Mouse (Mus musculus) testis, postnatal 14 days (tissue): ENCODE measurements around the gene Ttc39b.

Source experiments
- DNase-seq: peaks from one replicate; pipeline ENCODE4 v3.0.0; 2021; ENCODE audit warnings: low spot score

Gene Ttc39b

GRCm38 (mm10) chr4:83228664-83229283 lies 95.3 kb downstream of the Ttc39b start:
- DNase-seq = no peak

- no peak for DNase-seq
Measured at GRCm38 (mm10) chr4:83228073-83228472, 96.0 kb downstream of the Ttc39b start.

DNA sequence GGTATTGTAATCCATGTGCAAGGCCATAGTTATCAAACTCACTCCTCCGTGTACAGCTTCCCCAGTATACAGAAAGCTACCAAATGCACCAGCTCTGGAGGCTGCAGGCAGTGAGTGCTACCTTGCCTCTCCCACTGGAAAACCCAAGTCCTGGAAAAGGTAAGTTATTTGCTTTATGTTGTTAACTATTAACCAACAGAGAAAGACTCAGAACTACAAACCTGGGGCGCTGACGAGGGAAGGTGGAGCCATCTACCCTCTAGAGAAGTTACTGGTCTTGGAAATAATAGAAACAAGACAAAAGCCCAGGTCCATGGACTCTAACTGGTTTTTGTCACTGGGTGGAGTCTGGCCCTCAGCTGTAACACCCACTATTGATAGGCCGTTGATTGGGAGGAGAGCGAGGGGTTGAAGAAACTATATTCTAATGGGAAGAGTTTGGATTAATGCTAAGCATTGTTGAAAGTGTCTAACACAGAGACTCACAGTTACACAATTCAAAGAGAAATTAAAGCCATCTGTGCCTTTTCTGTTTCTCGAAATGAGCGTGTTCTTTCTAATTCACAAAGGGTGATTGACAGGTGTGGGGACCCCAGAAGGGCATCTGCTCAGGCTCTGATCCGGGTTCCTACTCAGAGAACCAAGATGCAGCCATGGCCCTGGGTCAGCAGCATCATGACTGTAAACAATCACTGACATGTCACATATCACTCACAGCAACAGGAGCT lies 98.3 kb downstream of the Ttc39b start:
- DNase-seq = no peak

DNA sequence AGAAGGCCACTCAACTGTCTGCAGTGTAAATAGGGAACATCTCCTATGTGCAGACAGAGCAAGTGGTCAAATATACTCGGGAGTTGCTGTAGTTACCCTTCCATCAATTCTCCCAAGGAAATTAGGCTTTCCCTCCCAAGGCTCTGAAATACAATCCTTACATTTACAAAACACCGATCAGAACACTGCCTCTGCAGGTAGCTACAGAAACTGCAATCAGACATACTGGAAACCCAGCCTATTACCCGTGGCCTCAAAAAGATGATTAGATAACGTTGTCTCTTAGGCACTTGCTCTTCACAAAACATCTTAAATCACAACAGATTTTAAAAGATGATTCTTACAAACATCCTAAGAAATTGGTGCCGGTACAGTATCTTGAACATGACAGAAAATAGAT lies 99.8 kb downstream of the Ttc39b start:
- no peak for DNase-seq

GRCm38 (mm10) chr4:83223197-83223596 lies 100.9 kb downstream of the Ttc39b start:
- DNase-seq = no peak

- DNase-seq = no peak
Measured at GRCm38 (mm10) chr4:83220761-83221557, 103.1 kb downstream of the Ttc39b start.

- no peak for DNase-seq
Measured at GRCm38 (mm10) chr4:83219253-83219652, 104.8 kb downstream of the Ttc39b start.

GRCm38 (mm10) chr4:83217128-83217527 lies 106.9 kb downstream of the Ttc39b start:
- no peak for DNase-seq

- DNase-seq = no peak
Measured at GRCm38 (mm10) chr4:83216381-83216780, 107.7 kb downstream of the Ttc39b start.

DNA sequence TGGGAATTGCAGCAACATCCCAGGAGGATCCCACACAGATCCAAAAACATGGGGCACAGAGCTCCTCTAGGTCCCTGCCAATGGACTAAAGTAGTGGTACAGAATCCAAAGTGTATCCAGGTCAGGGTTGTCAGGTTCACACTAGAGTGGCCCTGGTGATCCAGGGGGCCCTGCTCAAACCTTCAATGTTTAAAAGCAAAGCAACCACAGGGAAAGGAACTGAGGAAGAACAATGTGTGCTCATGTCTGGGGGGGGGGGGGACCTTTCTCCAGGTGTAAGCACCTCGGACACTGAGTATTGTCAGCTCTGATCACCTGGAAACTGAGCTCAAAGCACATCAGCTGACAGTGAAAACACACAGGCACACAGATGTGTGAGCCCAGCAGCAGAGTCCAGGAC lies 108.3 kb downstream of the Ttc39b start:
- no peak for DNase-seq

DNA sequence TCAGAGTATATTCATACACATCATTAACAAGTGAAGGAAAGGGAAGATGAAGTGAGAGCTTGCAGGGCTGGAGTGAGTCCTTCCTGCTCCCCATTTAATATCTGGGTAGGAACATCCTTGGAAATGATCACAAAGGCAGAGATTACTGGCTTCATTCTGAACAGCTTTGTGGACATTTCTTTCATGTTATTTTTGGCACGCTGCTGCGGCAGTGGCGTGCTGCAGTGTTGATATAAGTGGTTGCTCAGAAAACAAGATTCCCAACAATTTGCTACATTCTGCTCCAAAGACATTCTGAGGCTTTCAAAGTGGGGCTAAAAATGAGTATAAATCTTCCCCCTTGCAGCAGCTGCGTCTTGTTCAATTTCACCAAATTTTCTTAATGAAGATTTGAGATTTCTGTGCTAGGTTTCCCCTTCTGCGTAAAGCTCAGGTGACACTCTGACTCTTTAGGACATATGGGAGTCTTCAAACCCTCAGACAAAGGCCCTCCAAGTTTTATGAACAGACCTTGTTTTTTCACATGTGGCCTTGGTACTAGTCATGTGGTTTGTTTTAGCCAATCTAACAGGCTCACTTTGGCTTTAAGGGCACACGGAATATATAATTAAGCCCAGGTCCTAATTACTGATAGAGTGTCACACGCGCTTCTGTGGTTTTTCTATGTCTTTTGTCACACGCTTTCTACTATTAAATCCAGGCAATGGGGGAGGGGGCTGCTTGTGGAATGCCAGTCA lies 109.1 kb downstream of the Ttc39b start:
- DNase-seq = no peak

GRCm38 (mm10) chr4:83213752-83214151 lies 110.3 kb downstream of the Ttc39b start:
- no peak for DNase-seq

- no peak for DNase-seq
Measured at GRCm38 (mm10) chr4:83211709-83212108, 112.3 kb downstream of the Ttc39b start.

- DNase-seq = no peak
Measured at GRCm38 (mm10) chr4:83210437-83210836, 113.6 kb downstream of the Ttc39b start.

- no peak for DNase-seq
Measured at GRCm38 (mm10) chr4:83206803-83207586, 117.1 kb downstream of the Ttc39b start.

GRCm38 (mm10) chr4:83206416-83206802 lies 117.6 kb downstream of the Ttc39b start:
- DNase-seq = no peak

DNA sequence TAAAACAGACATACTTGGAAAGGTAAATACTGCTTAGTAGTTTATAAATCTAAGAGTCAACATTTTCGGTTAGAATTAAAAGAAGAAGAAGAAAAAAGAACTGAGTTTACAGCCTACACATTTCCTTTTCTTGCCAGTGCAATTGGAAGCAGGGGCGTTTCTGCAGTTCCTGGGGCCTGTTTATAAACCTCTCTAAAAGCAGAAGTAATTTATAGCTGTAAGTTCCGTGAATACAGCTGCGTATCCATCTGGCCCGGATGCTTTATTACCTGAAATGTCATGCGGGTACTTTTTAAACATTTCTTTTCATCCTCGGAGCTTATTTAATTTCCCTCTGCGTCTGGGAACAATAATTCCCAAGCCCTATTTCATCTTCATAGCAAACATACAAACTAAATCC lies 124.7 kb downstream of the Ttc39b start:
- no peak for DNase-seq

- DNase-seq = no peak
Measured at GRCm38 (mm10) chr4:83198123-83198522, 125.9 kb downstream of the Ttc39b start.

GRCm38 (mm10) chr4:83189736-83190135 lies 134.3 kb downstream of the Ttc39b start:
- DNase-seq = no peak

- no peak for DNase-seq
Measured at GRCm38 (mm10) chr4:83187324-83187723, 136.7 kb downstream of the Ttc39b start.

GRCm38 (mm10) chr4:83186448-83186847 lies 137.6 kb downstream of the Ttc39b start:
- no peak for DNase-seq
